Mouse (Mus musculus): ENCODE results near the gene Fam133b.

DNA sequence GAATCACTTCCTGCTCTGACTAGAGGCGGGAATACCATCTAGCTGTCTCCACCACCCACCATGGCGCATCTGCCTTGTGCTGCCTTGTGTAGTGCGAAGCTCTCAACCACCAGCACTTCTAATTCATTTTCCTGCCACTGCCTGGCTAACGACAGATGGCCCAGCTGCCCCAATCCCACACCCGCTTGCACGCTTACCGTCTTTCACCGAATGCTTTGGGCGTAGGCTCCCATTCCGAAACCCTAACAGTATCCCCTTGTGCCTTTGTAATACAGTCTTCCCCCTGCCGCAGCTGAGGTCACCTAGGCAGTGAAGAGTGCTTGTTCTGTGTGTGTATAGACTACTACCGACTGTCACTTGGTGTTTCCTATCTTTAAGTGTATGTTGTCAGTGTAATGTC, 21.9 kb upstream of the Fam133b start:
- TF ChIP-seq CTCF (IDR thresholded peaks at IDR 0.05; ENCODE audit: extremely low read depth, insufficient read depth, low read length) (no peak), POLR2A (IDR thresholded peaks at IDR 0.05; ENCODE audit: extremely low read depth, insufficient read depth, low read length) (no peak)

All from cortical plate, adult 2 months (tissue).